Comparison of ENCODE assay signal across 8 mouse cellular contexts in genomic region chr8:57800327-57800726, GRCm38 (mm10).
DNase-seq lines count a peak whose midpoint lies in the region; ATAC-seq and TF ChIP-seq lines count a peak whose summit lies in the region.

No protein-coding gene starts in this region.

- DNase-seq in MEL-GATA-1-ER (ENCODE audit: extremely low read depth, low read depth) = peak; percentile 81
- DNase-seq in cerebellum, adult 11 months = peak; percentile 78
- peak; percentile 80 for DNase-seq in heart, postnatal 4 days
- peak; percentile 59 to 94 for DNase-seq in layer of hippocampus, adult 18-20 months (ENCODE audit: low spot score in 2 of 2)
- peak; percentile 95 for DNase-seq in lung, embryonic 14.5 days
- peak; percentile 81 for DNase-seq in thymus, postnatal 14 days

- peak overlapping the region; percentile 13 for H3K4me3 ChIP-seq in forebrain, embryonic 16.5 days (replicated peaks; ENCODE audit: low read length)
- H3K4me3 ChIP-seq in lung, embryonic 14.5 days (ENCODE audit: low read depth, low read length) = peak overlapping the region; percentile 27

- H3K4me1 ChIP-seq in forebrain, embryonic 16.5 days (replicated peaks; ENCODE audit: control insufficient read depth, insufficient read depth, low read length) = peaks cover 6% of the 10 kb centered on the region
- H3K4me1 ChIP-seq in lung, embryonic 14.5 days (ENCODE audit: insufficient read depth) = no peaks in the 10 kb centered on the region

- H3K36me3 ChIP-seq in forebrain, embryonic 16.5 days (ENCODE audit: control insufficient read depth, insufficient read depth) = no peaks in the 10 kb centered on the region
- H3K36me3 ChIP-seq in lung, embryonic 14.5 days (ENCODE audit: insufficient read depth) = no peaks in the 10 kb centered on the region

- no peaks in the 10 kb centered on the region for H3K27me3 ChIP-seq in forebrain, embryonic 16.5 days (replicated peaks; ENCODE audit: control insufficient read depth, insufficient read depth, low read length)
- no peaks in the 10 kb centered on the region for H3K27me3 ChIP-seq in lung, embryonic 14.5 days (ENCODE audit: insufficient read depth, low read length)

- H3K9me3 ChIP-seq in forebrain, embryonic 16.5 days (ENCODE audit: control insufficient read depth, low read length) = no peaks in the 10 kb centered on the region
- no peaks in the 10 kb centered on the region for H3K9me3 ChIP-seq in lung, embryonic 14.5 days (ENCODE audit: low read depth, low read length)

- peak overlapping the region; percentile 54 for H3K4me2 ChIP-seq in forebrain, embryonic 16.5 days (ENCODE audit: low read length)
- H3K4me2 ChIP-seq in lung, embryonic 14.5 days = peak overlapping the region; percentile 60

- H3K9ac ChIP-seq in forebrain, embryonic 16.5 days (replicated peaks; ENCODE audit: low read depth, low read length) = no peak overlapping the region
- H3K9ac ChIP-seq in lung, embryonic 14.5 days = 0 out of 2 replicates have a peak overlapping the region, but pooled peaks have one; percentile 33

- 13% methylated on average over 4 of the region's 4 CpGs for WGBS in forebrain, embryonic 16.5 days
- WGBS in lung, embryonic 14.5 days = 20% methylated on average over 4 of the region's 4 CpGs

- ATAC-seq in forebrain, embryonic 16.5 days = peak; percentile 95
- ATAC-seq in lung, embryonic 14.5 days (ENCODE audit: insufficient read depth) = peak; percentile 91
- ATAC-seq in neutrophil, adult 5-6 weeks (ENCODE audit: extremely low read depth, insufficient number of reproducible peaks, low FRiP score, poor library complexity, severe bottlenecking) = peak; percentile 74

- no peak overlapping the region; the same call in 1 of the 2 replicates for H3K27ac ChIP-seq in forebrain, embryonic 16.5 days (ENCODE audit: low read length)
- peak overlapping the region; percentile 76 for H3K27ac ChIP-seq in lung, embryonic 14.5 days (ENCODE audit: low read depth)

- TF ChIP-seq CTCF in lung, embryonic 14.5 days (IDR thresholded peaks at IDR 0.05; ENCODE audit: low read depth) = peak; percentile 82
